In genomic region chr9:22188025-22188611, GRCm38 (mm10) we compare ENCODE assay signal across 9 mouse cellular contexts. TPM values are rescaled to one million over a fixed set of nuclear protein-coding genes. Genes with fewer than 3 reads are reported as not detected.
A peak's percentile ranks its signal among the peaks of the same experiment; 100 is the strongest.
DNase-seq lines count a peak whose midpoint lies in the region; ATAC-seq lines count a peak whose summit lies in the region.
"Had no signal": no experiment of that assay in that cellular context is flagged by ENCODE, and none has a peak within 500 bp of the region (broad histone marks: within the 10 kb centered on the region; RNA-seq: fewer than 3 reads in every experiment).

Zfp872 (plus strand) TSS chr9:22188090.

- H3K9ac ChIP-seq in embryonic facial prominence, embryonic 11.5 days (replicated peaks; ENCODE audit: low read length) = peak within 1 kb of the TSS; percentile 52
- peak within 1 kb of the TSS; percentile 17; the same call in 1 of the 2 replicates for H3K9ac ChIP-seq in heart, embryonic 11.5 days (ENCODE audit: low read depth, low read length)
- peak within 1 kb of the TSS; percentile 44 for H3K9ac ChIP-seq in kidney, embryonic 14.5 days (ENCODE audit: low read depth, low read length)
- H3K9ac ChIP-seq in liver, embryonic 16.5 days (ENCODE audit: low read depth, low read length) = no peak within 1 kb of the TSS

- no peaks in the 10 kb centered on the region for H3K36me3 ChIP-seq in megakaryocyte, embryonic 14.5 days (replicated peaks; ENCODE audit: low read length)
- H3K36me3 ChIP-seq in embryonic facial prominence, embryonic 11.5 days (replicated peaks; ENCODE audit: control insufficient read depth, insufficient read depth, low read depth, low read length) = no peaks in the 10 kb centered on the region
- no peaks in the 10 kb centered on the region for H3K36me3 ChIP-seq in heart, embryonic 11.5 days (ENCODE audit: control insufficient read depth, insufficient read depth, low read length)
- H3K36me3 ChIP-seq in kidney, embryonic 14.5 days (ENCODE audit: control insufficient read depth, insufficient read depth, low read length) = no peaks in the 10 kb centered on the region
- H3K36me3 ChIP-seq in liver, embryonic 16.5 days (ENCODE audit: control insufficient read depth, insufficient read depth) = no peaks in the 10 kb centered on the region

- H3K9me3 ChIP-seq in megakaryocyte, embryonic 14.5 days = peaks cover 17% of the 10 kb centered on the region
- H3K9me3 ChIP-seq in embryonic facial prominence, embryonic 11.5 days (replicated peaks; ENCODE audit: control insufficient read depth, low read length) = peaks cover 2% of the 10 kb centered on the region
- peaks cover 4% of the 10 kb centered on the region; the same call in 1 of the 2 replicates for H3K9me3 ChIP-seq in heart, embryonic 11.5 days (replicated peaks; ENCODE audit: control insufficient read depth, low read length)
- peaks cover 14% of the 10 kb centered on the region; the same call in 1 of the 2 replicates for H3K9me3 ChIP-seq in kidney, embryonic 14.5 days (ENCODE audit: control insufficient read depth, low read length)
- peaks cover 4% of the 10 kb centered on the region for H3K9me3 ChIP-seq in liver, embryonic 16.5 days (replicated peaks; ENCODE audit: control insufficient read depth, low read length)

- no peak for ATAC-seq in megakaryocyte, adult 5-6 weeks (ENCODE audit: poor library complexity, severe bottlenecking)
- peak; percentile 84 for ATAC-seq in embryonic facial prominence, embryonic 11.5 days (replicated peaks; ENCODE audit: insufficient number of reproducible peaks, low FRiP score, low TSS enrichment, low read depth)
- ATAC-seq in heart, embryonic 11.5 days (replicated peaks; ENCODE audit: insufficient number of reproducible peaks, low FRiP score, low TSS enrichment) = peak; percentile 35; the same call in 1 of the 2 replicates
- ATAC-seq in kidney, embryonic 14.5 days (ENCODE audit: low FRiP score, low TSS enrichment) = peak; percentile 89
- ATAC-seq in liver, embryonic 16.5 days (ENCODE audit: low read depth) = no peak
- ATAC-seq in CD4-positive, CD25-positive, alpha-beta regulatory T cell, adult 4 months = no peak

- H3K4me2 ChIP-seq in embryonic facial prominence, embryonic 11.5 days (ENCODE audit: low read depth, low read length) = peak within 1 kb of the TSS; percentile 67
- H3K4me2 ChIP-seq in heart, embryonic 11.5 days = peak within 1 kb of the TSS; percentile 80
- peak within 1 kb of the TSS; percentile 55 for H3K4me2 ChIP-seq in kidney, embryonic 14.5 days (replicated peaks; ENCODE audit: low read depth, low read length)
- H3K4me2 ChIP-seq in liver, embryonic 16.5 days (ENCODE audit: low read depth, low read length) = peak within 1 kb of the TSS; percentile 46

- peak; percentile 71 for DNase-seq in embryonic facial prominence, embryonic 11.5 days (ENCODE audit: low spot score)
- DNase-seq in ovary, adult 18-20 months (ENCODE audit: low spot score) = peak; percentile 36

- peaks cover 6% of the 10 kb centered on the region for H3K4me1 ChIP-seq in megakaryocyte, embryonic 14.5 days
- H3K4me1 ChIP-seq in embryonic facial prominence, embryonic 11.5 days (ENCODE audit: control insufficient read depth, insufficient read depth, low read length) = no peaks in the 10 kb centered on the region
- no peaks in the 10 kb centered on the region for H3K4me1 ChIP-seq in heart, embryonic 11.5 days (ENCODE audit: control insufficient read depth, insufficient read depth, low read length)
- H3K4me1 ChIP-seq in kidney, embryonic 14.5 days (ENCODE audit: control insufficient read depth, insufficient read depth, low read length) = no peaks in the 10 kb centered on the region
- H3K4me1 ChIP-seq in liver, embryonic 16.5 days (ENCODE audit: control insufficient read depth, low read depth, low read length) = no peaks in the 10 kb centered on the region

- peak within 1 kb of the TSS; percentile 88 for H3K4me3 ChIP-seq in megakaryocyte, embryonic 14.5 days (replicated peaks)
- peak within 1 kb of the TSS; percentile 35 for H3K4me3 ChIP-seq in embryonic facial prominence, embryonic 11.5 days (ENCODE audit: low read depth, low read length)
- H3K4me3 ChIP-seq in heart, embryonic 11.5 days (ENCODE audit: low read depth, low read length) = peak within 1 kb of the TSS; percentile 39
- peak within 1 kb of the TSS; percentile 33 for H3K4me3 ChIP-seq in kidney, embryonic 14.5 days (ENCODE audit: low read length)
- peak within 1 kb of the TSS; percentile 29 for H3K4me3 ChIP-seq in liver, embryonic 16.5 days (ENCODE audit: low read depth, low read length)

- peaks cover 11% of the 10 kb centered on the region for H3K27me3 ChIP-seq in megakaryocyte, embryonic 14.5 days (replicated peaks)
- no peaks in the 10 kb centered on the region for H3K27me3 ChIP-seq in embryonic facial prominence, embryonic 11.5 days (ENCODE audit: control insufficient read depth, insufficient read depth, low read length)
- H3K27me3 ChIP-seq in heart, embryonic 11.5 days (ENCODE audit: control insufficient read depth, insufficient read depth, low read length) = 0 out of 2 replicates have a peak, but pooled peaks cover 3% of the 10 kb centered on the region
- no peaks in the 10 kb centered on the region for H3K27me3 ChIP-seq in kidney, embryonic 14.5 days (ENCODE audit: control insufficient read depth, insufficient read depth, low read length)
- H3K27me3 ChIP-seq in liver, embryonic 16.5 days (ENCODE audit: control insufficient read depth, insufficient read depth, low read depth, low read length) = peaks cover 11% of the 10 kb centered on the region
- H3K27me3 ChIP-seq: CH12.LX had no signal

- 16% methylated on average over 43 of the region's 43 CpGs for WGBS in embryonic facial prominence, embryonic 11.5 days
- 15% methylated on average over 38 of the region's 43 CpGs for WGBS in heart, embryonic 11.5 days (ENCODE audit: insufficient replicate concordance)
- WGBS in kidney, embryonic 14.5 days = 18% methylated on average over 42 of the region's 43 CpGs
- 20% methylated on average over 43 of the region's 43 CpGs for WGBS in liver, embryonic 16.5 days (ENCODE audit: insufficient replicate concordance)

- no peak within 1 kb of the TSS for H3K27ac ChIP-seq in embryonic facial prominence, embryonic 11.5 days (replicated peaks; ENCODE audit: low read depth, low read length)
- no peak within 1 kb of the TSS for H3K27ac ChIP-seq in heart, embryonic 11.5 days (ENCODE audit: low read depth, low read length)
- no peak within 1 kb of the TSS for H3K27ac ChIP-seq in kidney, embryonic 14.5 days (ENCODE audit: low read depth, low read length)
- no peak within 1 kb of the TSS for H3K27ac ChIP-seq in liver, embryonic 16.5 days (ENCODE audit: low read length)

RNA-seq across cellular contexts. Expression of gene Zfp872, which starts in this region (rescaled TPM):
- polyA plus RNA-seq in megakaryocyte, embryonic 14.5 days (2012; ENCODE audit: insufficient read depth, low replicate concordance) = not detected in 2 replicates
- total RNA-seq in megakaryocyte, adult 5-6 weeks (2015) = not detected in 2 replicates
- not detected in 2 replicates for total RNA-seq in megakaryocyte, adult 5-6 weeks (2017)
- polyA plus RNA-seq in embryonic facial prominence, embryonic 11.5 days (2014; fragmentation: Nextera tagmentation; extraction: Ambion mirVana) = 0.10 and 0.11 TPM in 2 replicates
- 0.04 and 0.10 TPM in 2 replicates for polyA plus RNA-seq in heart, embryonic 11.5 days (2014; fragmentation: Nextera tagmentation; extraction: Ambion mirVana)
- 0.13 and 0.32 TPM in 2 replicates for polyA plus RNA-seq in kidney, embryonic 14.5 days (2014; fragmentation: Nextera tagmentation; extraction: Ambion mirVana)
- 0.09 TPM in 1 of 2 replicates, not detected in the other for polyA plus RNA-seq in liver, embryonic 16.5 days (2015; fragmentation: Nextera tagmentation; extraction: Ambion mirVana)
- polyA plus RNA-seq in CD4-positive, CD25-positive, alpha-beta regulatory T cell, adult 4 months (2017; shearing (Covaris generic)) = not detected
- total RNA-seq: CH12.LX had no signal

Comparison
In these comparisons a context has a peak if more than half of its experiments do, and no peak if none do; other contexts are left out.
1. Peak in DNase-seq, ATAC-seq, H3K4me3 ChIP-seq, H3K9ac ChIP-seq and H3K4me2 ChIP-seq in embryonic facial prominence, embryonic 11.5 days; RNA of the gene not detected or under 1 TPM.
2. Peak in ATAC-seq, H3K4me3 ChIP-seq, H3K9ac ChIP-seq and H3K4me2 ChIP-seq in heart, embryonic 11.5 days; RNA of the gene not detected or under 1 TPM.
3. Peak in ATAC-seq, H3K4me3 ChIP-seq, H3K9ac ChIP-seq and H3K4me2 ChIP-seq in kidney, embryonic 14.5 days; RNA of the gene not detected or under 1 TPM.
4. H3K4me3 ChIP-seq: peak in every context shown above with its lines; median percentile 88 in megakaryocyte, embryonic 14.5 days; 39 in heart, embryonic 11.5 days; 35 in embryonic facial prominence, embryonic 11.5 days; 33 in kidney, embryonic 14.5 days; 29 in liver, embryonic 16.5 days.